Mouse (Mus musculus): ENCODE measurements at regions not wholly inside any gene's neighbourhood (a gene's known extent, or its start where the extent isn't known, plus 50 kb on each side); places are given as distances from the start of the nearest gene placed in this dataset.

GRCm38 (mm10) chr1:72108678-72109077 lies 103.4 kb downstream of the Mreg start:
- DNase-seq, result no peak

DNA sequence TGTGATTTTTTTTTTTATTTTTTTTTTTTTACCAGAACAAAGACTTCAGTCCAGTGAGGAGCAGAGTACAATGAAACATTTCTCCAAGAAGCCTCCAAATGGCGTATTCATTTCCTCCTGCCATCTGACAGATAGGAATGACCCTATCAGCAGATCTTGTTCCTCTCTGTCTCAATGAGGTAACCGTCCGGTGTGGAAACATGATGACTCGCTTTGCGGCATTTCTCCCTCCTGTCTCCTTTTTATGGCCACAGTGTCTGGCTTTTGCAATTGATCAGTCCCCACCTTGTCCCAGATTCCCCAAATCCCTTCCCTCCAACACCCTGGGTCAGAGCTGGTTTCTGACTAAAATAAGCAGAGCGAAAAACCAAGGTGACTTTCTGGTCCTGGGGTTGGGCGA lies 105.0 kb downstream of the Mreg start:
- DNase-seq, result no peak

DNA sequence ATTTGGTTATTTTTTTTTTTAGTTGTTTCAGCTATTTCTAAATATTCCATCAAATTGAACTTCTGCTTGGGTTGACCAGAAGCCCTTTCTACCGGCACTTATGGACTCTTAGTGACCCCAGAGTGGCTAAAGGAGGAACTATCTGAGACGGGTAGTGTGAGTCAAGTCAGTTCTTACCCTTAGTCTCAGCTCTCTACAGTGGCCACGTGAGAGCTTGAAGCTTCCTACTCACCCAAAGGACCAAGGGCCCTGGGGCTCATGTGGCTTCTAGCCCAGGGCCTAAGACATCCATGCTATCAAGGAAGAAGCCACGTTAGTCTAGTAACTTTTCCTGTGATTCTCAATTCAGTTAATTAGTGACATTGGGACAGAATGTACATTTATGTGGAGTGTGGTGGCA lies 105.5 kb downstream of the Mreg start:
- DNase-seq, result no peak

DNA sequence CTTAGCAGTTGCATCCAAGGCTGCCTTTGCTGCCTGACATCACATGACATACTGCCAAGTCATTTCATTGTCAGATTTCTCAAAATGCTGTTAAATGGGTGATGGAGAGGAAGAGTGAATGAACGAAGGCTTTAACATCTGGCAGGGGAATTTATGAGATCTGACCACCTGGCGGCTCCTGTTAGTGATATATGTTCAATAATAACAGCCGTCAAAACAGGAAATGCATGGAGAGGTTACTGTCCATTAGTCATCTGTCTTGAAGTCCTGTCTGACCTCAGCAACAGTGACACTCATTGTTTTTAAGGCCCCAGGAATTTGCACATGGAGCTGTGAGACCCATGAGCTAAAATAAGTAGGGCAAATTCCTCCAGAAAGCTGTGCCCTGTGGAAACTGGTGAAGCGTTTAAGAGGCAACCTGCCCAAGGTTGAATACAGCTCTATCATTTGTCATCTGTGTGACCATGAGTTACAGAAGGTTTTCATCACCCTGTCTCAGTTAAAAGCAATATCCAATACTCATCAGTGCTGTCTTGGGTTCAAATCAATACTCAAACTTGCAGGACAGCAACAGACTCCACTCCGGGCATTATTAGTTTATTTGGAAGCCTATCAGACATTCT lies 106.6 kb downstream of the Mreg start:
- peak; percentile 16 for DNase-seq

DNA sequence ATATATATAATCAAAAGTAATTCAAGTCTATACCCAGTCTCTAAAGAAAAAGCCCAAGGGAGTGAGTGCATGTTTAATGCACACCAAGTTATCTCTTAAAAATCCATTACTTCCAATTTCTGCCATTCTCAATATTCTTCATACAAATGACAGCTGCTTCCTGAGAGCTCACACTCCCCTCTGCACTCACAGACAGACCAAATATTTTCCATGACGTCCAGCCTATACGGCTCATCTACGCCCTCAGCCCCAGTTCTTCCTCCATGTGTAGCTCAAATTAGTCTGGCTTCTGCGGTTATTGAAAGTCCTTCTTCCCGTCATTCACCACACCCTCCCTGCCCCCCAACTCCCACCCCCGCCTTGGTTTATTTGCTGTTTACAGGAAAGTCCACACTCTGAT lies 108.1 kb downstream of the Mreg start:
- no peak for DNase-seq

DNA sequence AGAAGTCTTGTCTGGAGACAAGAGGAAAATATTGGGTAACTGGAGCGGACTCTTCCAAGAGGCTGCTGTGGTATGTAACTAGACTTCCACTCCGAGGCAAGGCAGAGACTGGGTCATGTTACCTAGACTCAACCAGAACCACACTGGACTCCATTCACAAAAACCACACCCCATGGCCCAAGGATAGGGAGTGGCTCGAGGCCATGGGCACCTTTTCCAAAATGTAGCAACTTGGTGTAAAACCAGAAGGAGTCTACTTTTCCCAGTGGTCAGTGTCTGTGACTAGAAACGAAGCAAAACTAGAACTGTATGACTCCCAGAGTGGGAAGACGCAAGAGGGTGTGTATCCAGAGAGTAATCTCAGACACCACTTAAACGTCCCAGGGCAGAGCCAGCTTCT lies 108.7 kb downstream of the Mreg start:
- no peak for DNase-seq

GRCm38 (mm10) chr1:72099447-72099846 lies 112.7 kb downstream of the Mreg start:
- no peak for DNase-seq

DNA sequence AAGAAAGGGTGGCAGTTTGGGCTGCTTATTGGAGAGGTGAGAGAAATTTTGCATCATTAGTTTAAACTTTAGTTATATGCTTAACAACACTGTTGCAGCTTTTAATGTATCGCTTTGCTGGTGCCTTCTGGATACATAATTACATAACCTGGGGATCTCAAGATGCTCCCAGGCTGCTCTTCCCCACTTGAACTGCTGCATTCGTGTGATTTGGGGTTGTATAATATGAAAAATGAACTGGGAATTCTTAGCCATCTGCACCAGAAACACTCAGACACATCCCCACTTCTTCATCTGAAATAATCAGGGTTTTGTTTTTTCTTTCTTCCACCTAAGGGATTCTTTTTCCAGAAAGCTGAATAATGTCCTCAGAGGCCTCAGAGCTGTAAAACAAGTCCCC lies 120.8 kb downstream of the Mreg start:
- no peak for DNase-seq

GRCm38 (mm10) chr1:72085661-72086060 lies 126.4 kb downstream of the Mreg start:
- DNase-seq, result no peak

DNA sequence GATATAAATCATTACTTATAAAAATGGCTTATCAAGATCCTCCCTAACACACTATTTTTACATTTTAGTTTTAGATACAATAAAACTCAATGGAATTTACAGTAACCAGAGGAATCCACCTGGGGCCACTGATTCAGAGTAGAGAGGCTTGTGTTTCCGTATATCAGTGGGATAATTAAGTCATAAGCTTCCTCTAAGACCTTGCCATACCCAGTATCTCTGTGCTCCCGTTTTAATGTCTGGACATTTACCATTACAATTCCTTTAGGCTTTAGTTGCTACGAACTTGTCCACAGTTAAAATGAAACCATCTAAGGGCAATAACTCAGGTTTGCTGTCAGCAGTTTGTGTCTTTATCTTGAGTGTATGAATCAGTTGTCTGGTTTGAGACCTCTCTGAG lies 127.9 kb downstream of the Mreg start:
- DNase-seq, result no peak

DNA sequence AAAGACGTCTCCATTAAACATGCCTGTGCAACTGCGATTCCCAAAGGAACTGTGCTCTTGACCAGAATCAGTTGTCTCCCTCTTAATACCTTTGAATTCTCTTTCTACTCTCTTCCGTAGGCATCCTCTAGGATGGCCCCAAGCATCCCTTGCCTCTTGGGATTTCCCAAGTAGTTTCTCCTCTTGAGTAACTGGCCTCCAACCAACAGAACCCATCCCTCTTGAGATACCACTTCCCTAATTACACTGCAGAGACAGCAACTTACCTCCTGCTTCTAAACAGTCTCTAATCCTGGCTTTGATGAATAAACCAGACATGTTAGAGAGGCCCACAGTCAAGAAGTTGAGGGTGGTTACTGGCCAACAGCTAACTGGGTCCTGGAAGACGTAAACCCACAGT lies 129.7 kb downstream of the Mreg start:
- DNase-seq, result no peak

GRCm38 (mm10) chr1:72081811-72082210 lies 130.3 kb downstream of the Mreg start:
- peak; percentile 66 for DNase-seq

- no peak for DNase-seq
Observed at GRCm38 (mm10) chr1:72078926-72079550, 133.1 kb downstream of the Mreg start.

DNA sequence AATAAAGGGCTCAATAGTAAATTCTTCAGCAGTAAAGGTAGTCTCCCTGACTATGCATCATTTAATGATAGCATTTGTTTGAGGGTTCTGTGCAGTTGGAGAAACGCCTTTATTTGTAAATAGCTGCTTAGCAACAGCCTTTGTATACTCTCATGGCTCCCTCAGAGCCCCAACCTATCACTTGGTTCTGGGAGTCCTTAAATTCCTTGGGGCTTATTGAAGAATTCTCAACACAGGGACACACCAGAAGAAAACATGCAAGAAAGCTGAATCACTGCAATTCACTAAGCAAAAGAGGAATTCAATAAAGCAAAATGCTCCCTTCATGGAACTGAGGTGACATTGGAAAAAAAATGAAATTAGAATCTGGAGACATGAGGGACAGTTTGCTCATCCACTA lies 135.8 kb downstream of the Mreg start:
- DNase-seq, result no peak

DNA sequence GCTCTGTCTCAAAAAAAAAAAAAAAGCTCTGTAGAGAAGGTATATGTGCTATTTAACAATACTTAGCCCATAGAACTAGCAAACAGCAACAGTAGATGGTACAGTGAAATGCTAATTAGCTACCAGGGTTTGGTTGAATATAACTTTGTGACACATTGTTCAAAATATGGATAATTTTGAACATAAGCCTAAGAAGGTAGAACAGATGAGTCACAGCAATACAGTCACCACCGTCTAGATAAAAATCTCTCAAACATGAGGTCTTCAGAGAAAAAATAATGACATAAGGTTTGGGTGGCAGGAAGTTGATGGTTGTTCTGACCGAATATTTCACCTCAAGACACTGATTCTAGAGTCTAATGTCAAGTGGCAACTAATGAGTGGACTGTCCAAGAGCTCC lies 136.6 kb downstream of the Mreg start:
- no peak for DNase-seq

DNA sequence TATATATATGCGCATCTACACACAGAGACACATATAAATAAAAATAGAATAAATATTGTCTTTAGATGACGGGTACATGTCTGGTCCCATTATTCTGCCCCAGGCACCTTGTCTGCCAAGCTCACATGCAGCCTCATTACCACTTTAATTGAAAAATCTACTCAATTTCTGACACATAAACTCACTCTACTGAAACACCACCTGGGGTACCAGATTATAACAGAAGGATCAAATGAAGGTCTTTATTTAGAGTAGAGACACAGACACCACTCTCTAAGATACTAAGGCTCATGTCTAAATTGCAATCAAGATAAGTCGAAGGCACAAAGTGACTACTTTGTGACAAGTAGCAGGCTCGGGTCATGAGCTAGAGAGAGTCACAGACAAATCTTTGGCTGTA lies 138.9 kb downstream of the Mreg start:
- no peak for DNase-seq

DNA sequence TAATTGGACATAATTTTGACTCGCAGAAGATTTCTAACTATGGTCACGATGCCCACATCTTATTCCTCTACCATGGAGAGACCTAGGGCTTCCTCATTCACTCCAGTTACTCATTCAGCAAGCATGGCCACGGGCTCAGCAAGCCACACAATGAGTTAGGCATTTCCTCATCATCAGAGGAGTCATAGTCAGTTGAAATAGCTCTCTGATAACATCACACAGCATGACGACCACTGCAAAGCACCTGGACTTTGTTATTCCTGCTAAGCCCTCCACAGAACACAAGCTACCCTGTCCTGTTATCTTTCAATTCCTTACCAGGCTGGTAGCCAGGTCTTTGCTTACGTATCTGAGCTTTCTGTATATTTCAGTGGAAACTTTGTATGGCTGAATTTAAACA lies 141.6 kb downstream of the Mreg start:
- no peak for DNase-seq

- DNase-seq, result no peak
Observed at GRCm38 (mm10) chr1:72069056-72069455, 143.1 kb downstream of the Mreg start.

GRCm38 (mm10) chr1:72065090-72065489 lies 147.0 kb downstream of the Mreg start:
- DNase-seq, result no peak

- no peak for DNase-seq
Observed at GRCm38 (mm10) chr1:72060393-72060792, 151.7 kb downstream of the Mreg start.

DNA sequence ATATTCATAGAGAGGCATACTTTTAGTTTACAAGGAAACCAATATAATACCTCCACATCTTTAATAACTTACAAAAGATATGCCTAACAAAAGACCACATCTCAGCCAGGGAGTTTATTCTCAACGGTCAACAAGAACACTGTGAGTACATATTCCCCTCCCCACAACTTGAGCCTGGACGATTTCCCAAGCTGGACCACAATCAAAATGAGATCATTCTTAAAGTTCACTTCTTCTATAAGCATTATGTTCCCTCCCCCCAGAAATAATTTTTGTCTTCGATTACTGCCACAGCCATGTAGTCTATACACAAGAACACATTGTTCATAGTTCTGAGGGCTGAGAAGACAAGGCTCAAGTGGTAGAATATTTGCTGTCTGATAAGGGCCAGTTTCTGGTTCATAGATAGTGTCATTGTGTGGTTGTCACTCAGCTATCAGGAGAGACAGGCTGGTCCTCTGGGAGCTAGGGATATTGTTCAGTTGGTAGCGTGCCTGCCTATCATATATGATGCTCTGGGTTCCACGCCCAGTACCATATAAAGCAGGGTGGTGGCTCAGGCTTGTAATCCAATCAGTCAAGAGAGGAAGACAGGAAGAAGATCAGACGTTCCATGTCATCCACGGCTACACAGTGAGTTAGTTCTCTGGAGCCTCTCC lies 153.9 kb downstream of the Mreg start:
- DNase-seq, result no peak

GRCm38 (mm10) chr1:72054541-72054940 lies 157.6 kb downstream of the Mreg start:
- no peak for DNase-seq

DNA sequence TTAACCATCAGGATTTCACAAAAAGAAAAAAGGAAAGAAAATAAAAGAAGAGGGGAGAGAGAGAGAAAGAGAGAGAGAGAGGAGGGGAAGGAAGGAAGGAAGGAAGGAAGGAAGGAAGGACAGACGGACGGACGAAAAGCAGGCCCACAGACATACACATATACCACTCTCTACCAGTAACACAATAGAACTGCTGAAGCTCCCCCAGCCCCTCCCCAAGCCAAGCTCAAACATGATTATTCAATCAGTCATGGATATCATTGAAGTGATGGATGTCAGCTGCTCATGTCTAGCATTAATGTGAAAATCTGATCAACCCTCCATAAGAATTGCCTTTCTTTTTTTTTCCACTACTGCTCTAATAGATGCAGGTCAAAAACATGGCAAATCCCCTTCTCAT lies 161.2 kb downstream of the Mreg start:
- DNase-seq, result no peak

- no peak for DNase-seq
Observed at GRCm38 (mm10) chr1:72046072-72046471, 166.0 kb downstream of the Mreg start.
